Mouse (Mus musculus) embryonic facial prominence, embryonic 13.5 days (tissue): ENCODE data around the gene Basp1. TPM values are rescaled to one million over a fixed set of nuclear protein-coding genes. Genes with fewer than 3 reads are reported as not detected.

Experiments used
- ATAC-seq: fragments of 200-750 bp; cut with Nextera tagmentation; 2 replicates; pipeline ENCODE4 v1.8.0; 2017; ENCODE audit warnings: low read depth; ENCODE audit not compliant: insufficient number of reproducible peaks, insufficient read depth, low FRiP score, low TSS enrichment
- H3K27ac ChIP-seq: fragments of 300-500 bp; sonication (generic); 2 replicates; pipeline ENCODE4 v1.5.1; 2015; ENCODE audit warnings: moderate library complexity, mild to moderate bottlenecking, inconsistent platforms
- H3K27me3 ChIP-seq: fragments of 300-500 bp; sonication (generic); 2 replicates; pipeline ENCODE4 v1.6.1; 2015; ENCODE audit warnings: mild to moderate bottlenecking, inconsistent platforms
- H3K36me3 ChIP-seq: fragments of 300-500 bp; sonication (generic); 2 replicates; pipeline ENCODE4 v1.6.1; 2015; ENCODE audit warnings: mild to moderate bottlenecking, inconsistent platforms
- H3K4me1 ChIP-seq: fragments of 300-500 bp; sonication (generic); 2 replicates; pipeline ENCODE4 v1.6.1; 2015; ENCODE audit warnings: inconsistent platforms
- H3K4me2 ChIP-seq: fragments of 300-500 bp; sonication (generic); 2 replicates; pipeline ENCODE4 v1.6.1; 2015; ENCODE audit warnings: moderate library complexity, mild to moderate bottlenecking, inconsistent platforms
- H3K4me3 ChIP-seq: fragments of 300-500 bp; sonication (generic); 2 replicates; pipeline ENCODE4 v1.5.1; 2015; ENCODE audit warnings: mild to moderate bottlenecking, inconsistent platforms
- H3K9ac ChIP-seq: fragments of 300-500 bp; sonication (generic); 2 replicates; pipeline ENCODE4 v1.6.1; 2015; ENCODE audit warnings: mild to moderate bottlenecking, inconsistent platforms
- H3K9me3 ChIP-seq: fragments of 300-500 bp; sonication (generic); 2 replicates; pipeline ENCODE4 v1.6.1; 2016; ENCODE audit warnings: inconsistent platforms
- WGBS: fragments of 180-500 bp; shearing (Covaris S2); methylation state at CpG from one replicate; pipeline ENCODE4 v1.1.7; 2015; ENCODE audit warnings: mixed read lengths; 5-methylcytosine and 5-hydroxymethylcytosine counted together
- polyA plus RNA-seq: library from polyadenylated mRNA; unstranded; fragments of >200 nt; fragmentation: Nextera tagmentation; extraction: Ambion mirVana; gene quantifications from 2 replicates; pipeline ENCODE4 v1.2.1, GENCODE M21; 2015

Basp1 gene
- polyA plus RNA-seq, 1 experiment from 2014 or later = 56.1 TPM

- Histone ChIP-seq H3K4me3 (no peak overlapping the region), H3K36me3 (peaks cover 31% of the 10 kb centered on the region), H3K9ac (no peak overlapping the region), H3K27ac (no peak overlapping the region; the same call in 1 of the 2 replicates), H3K4me2 (no peak overlapping the region), H3K4me1 (peaks cover 17% of the 10 kb centered on the region; the same call in 1 of the 2 replicates), H3K9me3 (no peaks in the 10 kb centered on the region), H3K27me3 (no peaks in the 10 kb centered on the region)
- ATAC-seq = no peak
- 91% methylated on average over 5 of the region's 5 CpGs for WGBS
Measured at GRCm38 (mm10) chr15:25391210-25391609, 22.4 kb downstream of the Basp1 start.

- Histone ChIP-seq H3K27me3 (no peaks in the 10 kb centered on the region), H3K27ac (no peak overlapping the region), H3K36me3 (peaks cover 42% of the 10 kb centered on the region), H3K4me1 (peaks cover 8% of the 10 kb centered on the region; the same call in 1 of the 2 replicates), H3K9ac (no peak overlapping the region), H3K4me3 (no peak overlapping the region), H3K9me3 (no peaks in the 10 kb centered on the region), H3K4me2 (no peak overlapping the region)
- no peak for ATAC-seq
- 81% methylated on average over 6 of the region's 6 CpGs for WGBS
Measured at GRCm38 (mm10) chr15:25387572-25387971, 26.0 kb downstream of the Basp1 start.

- Histone ChIP-seq H3K27me3 (no peaks in the 10 kb centered on the region), H3K27ac (no peak overlapping the region), H3K4me2 (no peak overlapping the region), H3K36me3 (peaks cover 27% of the 10 kb centered on the region), H3K4me1 (peaks cover 15% of the 10 kb centered on the region), H3K9ac (no peak overlapping the region), H3K4me3 (no peak overlapping the region), H3K9me3 (no peaks in the 10 kb centered on the region)
- no peak for ATAC-seq
- WGBS = 89% methylated on average over 5 of the region's 5 CpGs
Measured at GRCm38 (mm10) chr15:25380051-25380450, 33.5 kb downstream of the Basp1 start.

GRCm38 (mm10) chr15:25378707-25379106, 34.9 kb downstream of the Basp1 start:
- Histone ChIP-seq H3K27me3 (no peaks in the 10 kb centered on the region), H3K4me3 (no peak overlapping the region), H3K4me2 (no peak overlapping the region), H3K4me1 (peaks cover 15% of the 10 kb centered on the region), H3K36me3 (peaks cover 25% of the 10 kb centered on the region), H3K9ac (no peak overlapping the region), H3K9me3 (no peaks in the 10 kb centered on the region), H3K27ac (no peak overlapping the region)
- WGBS = 87% methylated on average over 8 of the region's 8 CpGs
- no peak for ATAC-seq

GRCm38 (mm10) chr15:25376914-25377313, 36.6 kb downstream of the Basp1 start:
- no peak for ATAC-seq

GRCm38 (mm10) chr15:25373486-25373885, 40.1 kb downstream of the Basp1 start:
- Histone ChIP-seq H3K9ac (no peak overlapping the region), H3K4me1 (peaks cover 27% of the 10 kb centered on the region), H3K4me2 (no peak overlapping the region), H3K4me3 (no peak overlapping the region), H3K36me3 (peaks cover 5% of the 10 kb centered on the region; the same call in 1 of the 2 replicates), H3K9me3 (no peaks in the 10 kb centered on the region), H3K27me3 (no peaks in the 10 kb centered on the region), H3K27ac (no peak overlapping the region)
- WGBS = 75% methylated on average over 3 of the region's 3 CpGs
- no peak for ATAC-seq

More at GRCm38 (mm10) chr15:25376914-25377313, 36.6 kb downstream of the Basp1 start:
- H3K9me3 ChIP-seq = no peaks in the 10 kb centered on the region
- no peak overlapping the region for H3K4me2 ChIP-seq
- H3K4me3 ChIP-seq = no peak overlapping the region
- H3K9ac ChIP-seq = no peak overlapping the region
- WGBS = 69% methylated on average over 3 of the region's 3 CpGs
- H3K27ac ChIP-seq = no peak overlapping the region
- no peaks in the 10 kb centered on the region for H3K27me3 ChIP-seq
- H3K36me3 ChIP-seq = peaks cover 13% of the 10 kb centered on the region
- peaks cover 25% of the 10 kb centered on the region for H3K4me1 ChIP-seq

GRCm38 (mm10) chr15:25369522-25369921, 44.0 kb downstream of the Basp1 start:
- no peaks in the 10 kb centered on the region for H3K9me3 ChIP-seq
- peaks cover 36% of the 10 kb centered on the region for H3K4me1 ChIP-seq
- WGBS = 64% methylated on average over 7 of the region's 7 CpGs
- no peak overlapping the region for H3K27ac ChIP-seq
- no peak for ATAC-seq
- no peaks in the 10 kb centered on the region for H3K27me3 ChIP-seq
- H3K4me2 ChIP-seq = no peak overlapping the region
- no peak overlapping the region for H3K4me3 ChIP-seq
- H3K9ac ChIP-seq = no peak overlapping the region
- 0 out of 2 replicates have a peak, but pooled peaks cover under 1% of the 10 kb centered on the region for H3K36me3 ChIP-seq

GRCm38 (mm10) chr15:25365503-25365902, 48.1 kb downstream of the Basp1 start:
- Histone ChIP-seq H3K4me2 (peak overlapping the region; percentile 15; the same call in 1 of the 2 replicates), H3K27me3 (no peaks in the 10 kb centered on the region), H3K4me1 (peaks cover 32% of the 10 kb centered on the region), H3K4me3 (no peak overlapping the region), H3K9ac (no peak overlapping the region), H3K27ac (no peak overlapping the region), H3K36me3 (peaks cover 9% of the 10 kb centered on the region), H3K9me3 (no peaks in the 10 kb centered on the region)
- 33% methylated on average over 5 of the region's 5 CpGs for WGBS
- ATAC-seq = no peak

GRCm38 (mm10) chr15:25364819-25365463, 48.6 kb downstream of the Basp1 start:
- no peaks in the 10 kb centered on the region for H3K27me3 ChIP-seq
- peak overlapping the region; percentile 61; the same call in 1 of the 2 replicates for H3K27ac ChIP-seq
- no peak for ATAC-seq
- peaks cover 9% of the 10 kb centered on the region for H3K36me3 ChIP-seq
- peak overlapping the region; percentile 59 for H3K4me2 ChIP-seq
- H3K4me3 ChIP-seq = peak overlapping the region; percentile 32
- peaks cover 34% of the 10 kb centered on the region for H3K4me1 ChIP-seq
- H3K9me3 ChIP-seq = no peaks in the 10 kb centered on the region
- H3K9ac ChIP-seq = peak overlapping the region; percentile 73
- WGBS = 29% methylated on average over 23 of the region's 23 CpGs

GRCm38 (mm10) chr15:25364160-25364818, 49.3 kb downstream of the Basp1 start:
- H3K4me2 ChIP-seq = peak overlapping the region; percentile 59
- no peaks in the 10 kb centered on the region for H3K9me3 ChIP-seq
- peaks cover 9% of the 10 kb centered on the region for H3K36me3 ChIP-seq
- peaks cover 35% of the 10 kb centered on the region for H3K4me1 ChIP-seq
- peak; percentile 50; the same call in 1 of the 2 replicates for ATAC-seq
- H3K4me3 ChIP-seq = peak overlapping the region; percentile 32
- no peaks in the 10 kb centered on the region for H3K27me3 ChIP-seq
- peak overlapping the region; percentile 61; the same call in 1 of the 2 replicates for H3K27ac ChIP-seq
- peak overlapping the region; percentile 73 for H3K9ac ChIP-seq
- 18% methylated on average over 74 of the region's 97 CpGs for WGBS

- H3K27ac ChIP-seq = no peak overlapping the region
- H3K4me2 ChIP-seq = no peak overlapping the region
- peaks cover 40% of the 10 kb centered on the region for H3K4me1 ChIP-seq
- no peak overlapping the region for H3K9ac ChIP-seq
- no peak overlapping the region for H3K4me3 ChIP-seq
- WGBS = 86% methylated on average over 9 of the region's 9 CpGs
- H3K27me3 ChIP-seq = no peaks in the 10 kb centered on the region
- H3K9me3 ChIP-seq = no peaks in the 10 kb centered on the region
- no peak for ATAC-seq
- H3K36me3 ChIP-seq = peaks cover 9% of the 10 kb centered on the region
Measured at GRCm38 (mm10) chr15:25363636-25364035, 49.9 kb downstream of the Basp1 start.

- H3K4me3 ChIP-seq = no peak overlapping the region
- no peak for ATAC-seq
Measured at GRCm38 (mm10) chr15:25360825-25361224, 52.7 kb downstream of the Basp1 start.

More at GRCm38 (mm10) chr15:25360825-25361224, 52.7 kb downstream of the Basp1 start:
- Histone ChIP-seq H3K4me2 (no peak overlapping the region), H3K36me3 (peaks cover 9% of the 10 kb centered on the region), H3K9ac (no peak overlapping the region), H3K27ac (no peak overlapping the region), H3K4me1 (peaks cover 39% of the 10 kb centered on the region), H3K27me3 (no peaks in the 10 kb centered on the region), H3K9me3 (no peaks in the 10 kb centered on the region)
- 47% methylated on average over 5 of the region's 5 CpGs for whole genome bisulfite sequencing
